Mouse (Mus musculus): ENCODE results near the gene Rhbdl3. TPM values are rescaled to one million over a fixed set of nuclear protein-coding genes. Genes with fewer than 3 reads are reported as not detected.

The Rhbdl3 gene
- polyA plus RNA-seq, 1 experiment from 2014 or later, result 3.1 TPM

DNA sequence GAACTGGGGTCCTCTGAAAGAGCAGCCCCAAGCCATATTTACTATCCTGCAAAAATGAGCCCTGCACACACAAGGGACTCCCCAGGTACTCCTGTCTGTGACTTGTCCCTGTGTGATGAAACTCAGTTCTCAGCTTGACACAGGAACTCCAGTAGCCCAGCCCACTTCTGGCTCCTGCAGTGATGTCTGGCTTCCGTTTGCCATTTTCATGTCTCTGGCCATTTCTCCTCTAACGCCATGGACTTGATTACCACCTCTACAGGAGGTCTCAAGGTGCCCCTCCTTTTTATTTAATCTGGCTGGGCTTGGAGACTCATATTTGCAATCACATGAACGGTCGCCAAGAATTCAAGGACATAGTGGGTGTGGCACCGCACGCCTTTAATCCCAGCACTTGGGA, 23.9 kb downstream of the Rhbdl3 start:
- no peak overlapping the region for H3K4me3 ChIP-seq (ENCODE audit: low read length)
- no peak overlapping the region for H3K9ac ChIP-seq (ENCODE audit: low read length)
- H3K9me3 ChIP-seq (replicated peaks; ENCODE audit: control insufficient read depth, low read length), result no peaks in the 10 kb centered on the region
- no peaks in the 10 kb centered on the region for H3K27me3 ChIP-seq (ENCODE audit: control insufficient read depth, insufficient read depth, low read length)
- no peak overlapping the region for H3K4me2 ChIP-seq (ENCODE audit: low read depth, low read length)
- 77% methylated on average over 6 of the region's 6 CpGs for WGBS
- H3K36me3 ChIP-seq (ENCODE audit: control insufficient read depth, insufficient read depth), result no peaks in the 10 kb centered on the region
- H3K27ac ChIP-seq (ENCODE audit: low read length), result no peak overlapping the region
- ATAC-seq (replicated peaks; ENCODE audit: extremely low read depth, insufficient read depth, low FRiP score), result no peak
- no peaks in the 10 kb centered on the region for H3K4me1 ChIP-seq (ENCODE audit: control insufficient read depth, insufficient read depth, low read length)

DNA sequence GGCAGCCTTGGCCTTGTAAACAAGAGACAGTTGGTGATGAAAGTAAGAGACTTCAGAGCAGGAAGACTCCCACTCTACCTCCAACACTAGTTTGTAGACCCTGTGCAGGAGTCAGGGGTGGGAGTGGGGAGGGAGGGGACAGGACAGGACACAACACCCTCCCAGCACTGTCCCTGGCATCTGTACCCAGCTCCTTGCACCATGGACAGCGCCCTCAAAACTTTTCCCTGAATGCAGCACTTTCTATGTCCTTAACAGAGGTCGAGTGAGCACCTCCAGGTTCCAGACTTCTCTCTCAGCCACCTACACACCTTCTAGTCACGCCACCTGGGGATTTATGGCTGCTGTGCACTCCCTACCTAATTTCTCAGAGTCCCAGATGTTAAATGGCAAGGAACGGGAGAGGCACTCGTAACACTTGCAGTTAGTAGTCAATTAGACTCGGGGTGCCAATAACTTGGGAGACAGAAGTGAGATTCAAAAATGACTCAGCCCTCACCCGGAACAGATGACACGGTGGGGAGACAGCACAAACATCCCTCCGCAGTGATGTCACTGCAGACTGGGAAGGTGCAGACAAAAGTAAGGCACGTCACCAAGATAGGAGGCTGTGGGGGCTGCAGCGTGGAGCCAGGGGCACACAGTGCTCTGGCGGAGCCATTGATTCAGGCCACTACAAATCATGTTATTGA, 32.1 kb downstream of the Rhbdl3 start:
- H3K4me1 ChIP-seq (ENCODE audit: control insufficient read depth, insufficient read depth, low read length), result peaks cover 4% of the 10 kb centered on the region; the same call in 1 of the 2 replicates
- no peak for ATAC-seq (replicated peaks; ENCODE audit: extremely low read depth, insufficient read depth, low FRiP score)
- H3K9ac ChIP-seq (ENCODE audit: low read length), result no peak overlapping the region
- no peak overlapping the region for H3K4me3 ChIP-seq (ENCODE audit: low read length)
- WGBS, result 57% methylated on average over 12 of the region's 12 CpGs
- H3K27me3 ChIP-seq (ENCODE audit: control insufficient read depth, insufficient read depth, low read length), result no peaks in the 10 kb centered on the region
- H3K27ac ChIP-seq (ENCODE audit: low read length), result no peak overlapping the region
- no peaks in the 10 kb centered on the region for H3K36me3 ChIP-seq (ENCODE audit: control insufficient read depth, insufficient read depth)
- no peak overlapping the region for H3K4me2 ChIP-seq (ENCODE audit: low read depth, low read length)
- H3K9me3 ChIP-seq (replicated peaks; ENCODE audit: control insufficient read depth, low read length), result no peaks in the 10 kb centered on the region

DNA sequence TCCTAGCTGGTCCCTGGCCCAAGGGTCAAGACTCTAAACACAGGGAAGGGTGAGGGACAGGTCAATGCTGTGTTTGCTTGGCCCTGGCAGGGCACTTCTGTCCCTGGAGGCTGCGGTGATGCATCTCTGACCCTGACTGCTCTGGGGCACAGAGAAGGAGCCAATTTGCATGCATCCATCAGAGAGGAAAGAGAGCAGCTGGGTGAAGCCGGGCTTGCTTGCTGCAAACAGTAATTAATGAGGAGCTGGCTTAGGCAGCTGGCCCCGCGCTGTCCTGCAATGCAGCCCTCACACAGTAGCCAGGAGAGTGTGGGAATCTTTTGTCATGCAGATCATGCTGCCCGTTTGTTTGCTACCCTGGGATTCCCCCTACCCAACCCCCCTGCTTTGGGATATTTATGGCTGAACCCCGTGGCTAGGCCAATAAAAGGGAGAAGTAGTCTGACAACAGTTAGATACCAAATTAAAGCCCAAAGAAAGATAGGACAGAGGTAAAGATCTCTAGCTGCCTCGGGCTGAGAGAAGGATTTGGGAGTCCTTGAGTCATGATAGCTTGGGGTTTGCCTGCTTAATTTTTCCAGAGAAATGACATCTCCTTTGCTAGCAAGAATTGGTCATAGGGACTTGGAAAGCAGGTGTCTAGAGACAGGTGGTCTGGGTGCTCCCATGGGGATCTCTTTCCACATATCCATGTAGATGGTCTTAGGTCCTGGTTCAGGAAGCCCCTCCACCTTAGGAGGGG, 35.1 kb downstream of the Rhbdl3 start:
- H3K27ac ChIP-seq (ENCODE audit: low read length), result no peak overlapping the region
- H3K36me3 ChIP-seq (ENCODE audit: control insufficient read depth, insufficient read depth), result no peaks in the 10 kb centered on the region
- peaks cover 4% of the 10 kb centered on the region; the same call in 1 of the 2 replicates for H3K4me1 ChIP-seq (ENCODE audit: control insufficient read depth, insufficient read depth, low read length)
- H3K4me2 ChIP-seq (ENCODE audit: low read depth, low read length), result no peak overlapping the region
- no peak overlapping the region for H3K4me3 ChIP-seq (ENCODE audit: low read length)
- no peaks in the 10 kb centered on the region for H3K9me3 ChIP-seq (replicated peaks; ENCODE audit: control insufficient read depth, low read length)
- ATAC-seq (replicated peaks; ENCODE audit: extremely low read depth, insufficient read depth, low FRiP score), result no peak
- 8% methylated on average over 7 of the region's 7 CpGs for WGBS
- no peaks in the 10 kb centered on the region for H3K27me3 ChIP-seq (ENCODE audit: control insufficient read depth, insufficient read depth, low read length)
- no peak overlapping the region for H3K9ac ChIP-seq (ENCODE audit: low read length)

DNA sequence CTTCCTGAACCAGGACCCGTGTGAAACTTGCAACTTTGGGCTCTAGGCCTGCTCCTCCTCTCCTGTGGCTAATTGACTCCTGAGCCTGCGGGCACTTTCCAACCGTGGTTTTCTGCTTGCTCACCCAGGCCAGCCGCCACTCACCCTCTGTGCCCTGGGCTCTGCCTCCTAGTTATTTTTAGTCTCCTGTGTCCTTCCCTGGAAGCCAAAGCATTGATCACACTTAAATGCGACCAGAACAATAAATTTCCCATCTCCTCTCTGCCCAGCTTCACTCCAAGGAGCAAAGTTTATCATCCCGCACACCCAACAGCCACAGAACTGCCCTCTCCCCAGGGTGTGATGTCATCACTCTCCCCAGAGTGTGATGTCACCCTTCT, 35.6 kb downstream of the Rhbdl3 start:
- 9% methylated on average over 6 of the region's 6 CpGs for WGBS
- H3K36me3 ChIP-seq (ENCODE audit: control insufficient read depth, insufficient read depth), result no peaks in the 10 kb centered on the region
- H3K9me3 ChIP-seq (replicated peaks; ENCODE audit: control insufficient read depth, low read length), result no peaks in the 10 kb centered on the region
- H3K27me3 ChIP-seq (ENCODE audit: control insufficient read depth, insufficient read depth, low read length), result no peaks in the 10 kb centered on the region
- no peak overlapping the region for H3K9ac ChIP-seq (ENCODE audit: low read length)
- no peak for ATAC-seq (replicated peaks; ENCODE audit: extremely low read depth, insufficient read depth, low FRiP score)
- H3K27ac ChIP-seq (ENCODE audit: low read length), result no peak overlapping the region
- peak overlapping the region; percentile 38 for H3K4me2 ChIP-seq (ENCODE audit: low read depth, low read length)
- H3K4me1 ChIP-seq (ENCODE audit: control insufficient read depth, insufficient read depth, low read length), result peaks cover 4% of the 10 kb centered on the region; the same call in 1 of the 2 replicates
- no peak overlapping the region for H3K4me3 ChIP-seq (ENCODE audit: low read length)

DNA sequence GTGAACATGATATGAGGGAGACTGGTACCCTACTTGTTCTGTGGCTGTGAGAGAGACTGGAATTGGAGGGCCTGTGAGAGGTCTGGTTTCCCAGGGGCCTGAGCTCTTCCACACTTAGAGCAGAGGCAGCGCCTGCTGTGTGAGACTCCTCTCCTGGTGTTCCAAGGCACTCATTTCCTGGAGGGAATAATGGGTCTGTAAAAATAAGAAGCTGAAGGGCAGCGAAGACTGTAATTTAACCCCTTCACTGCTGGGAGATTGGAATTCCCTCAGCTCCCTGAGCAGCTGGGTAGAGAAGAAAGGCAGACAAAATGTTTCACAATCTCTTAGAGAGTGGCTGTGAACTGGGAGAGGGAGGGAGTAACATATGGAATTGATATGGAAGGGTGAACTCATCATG, 41.8 kb downstream of the Rhbdl3 start:
- 9% methylated on average over 2 of the region's 2 CpGs for WGBS
- Histone ChIP-seq H3K4me3 (ENCODE audit: low read length) (no peak overlapping the region), H3K27ac (ENCODE audit: low read length) (no peak overlapping the region), H3K4me1 (ENCODE audit: control insufficient read depth, insufficient read depth, low read length) (no peaks in the 10 kb centered on the region), H3K4me2 (ENCODE audit: low read depth, low read length) (no peak overlapping the region), H3K9ac (ENCODE audit: low read length) (no peak overlapping the region), H3K9me3 (replicated peaks; ENCODE audit: control insufficient read depth, low read length) (no peaks in the 10 kb centered on the region), H3K36me3 (ENCODE audit: control insufficient read depth, insufficient read depth) (no peaks in the 10 kb centered on the region), H3K27me3 (ENCODE audit: control insufficient read depth, insufficient read depth, low read length) (no peaks in the 10 kb centered on the region)
- no peak for ATAC-seq (replicated peaks; ENCODE audit: extremely low read depth, insufficient read depth, low FRiP score)

DNA sequence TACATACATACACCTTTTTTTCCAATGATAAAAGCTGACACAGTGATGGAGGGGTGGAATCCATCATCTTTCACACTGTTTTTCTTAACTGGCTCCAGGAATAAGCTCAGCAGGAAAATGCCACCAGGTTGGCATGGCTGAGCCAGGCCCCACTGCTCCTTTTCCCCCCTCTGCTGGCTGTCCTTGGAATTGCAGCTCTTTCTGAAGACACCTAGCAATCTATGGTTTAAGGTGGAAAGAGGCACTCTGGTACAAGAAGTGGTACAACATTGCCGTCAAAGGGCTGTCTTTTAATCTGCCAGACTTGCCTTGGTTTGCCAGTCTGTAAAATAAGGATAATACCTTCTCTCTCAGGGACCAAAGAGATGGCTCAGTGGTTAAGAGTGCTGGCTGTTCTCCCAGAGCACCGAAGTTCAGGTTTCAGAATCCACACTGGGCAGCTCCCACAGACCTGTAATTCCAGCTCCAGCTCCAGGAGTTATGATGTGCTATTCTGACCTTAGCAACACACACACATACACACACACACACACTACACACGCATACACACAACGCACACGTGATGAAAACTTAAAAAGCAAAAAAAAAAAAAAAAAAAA, 51.2 kb downstream of the Rhbdl3 start:
- H3K27me3 ChIP-seq (ENCODE audit: control insufficient read depth, insufficient read depth, low read length), result no peaks in the 10 kb centered on the region
- no peak overlapping the region for H3K4me2 ChIP-seq (ENCODE audit: low read depth, low read length)
- no peak overlapping the region for H3K9ac ChIP-seq (ENCODE audit: low read length)
- ATAC-seq (replicated peaks; ENCODE audit: extremely low read depth, insufficient read depth, low FRiP score), result 0 out of 2 replicates have a peak, but pooled peaks have one; percentile 18
- no peaks in the 10 kb centered on the region for H3K4me1 ChIP-seq (ENCODE audit: control insufficient read depth, insufficient read depth, low read length)
- no peak overlapping the region for H3K27ac ChIP-seq (ENCODE audit: low read length)
- WGBS, result 68% methylated on average over 5 of the region's 5 CpGs
- H3K36me3 ChIP-seq (ENCODE audit: control insufficient read depth, insufficient read depth), result no peaks in the 10 kb centered on the region
- no peaks in the 10 kb centered on the region for H3K9me3 ChIP-seq (replicated peaks; ENCODE audit: control insufficient read depth, low read length)
- H3K4me3 ChIP-seq (ENCODE audit: low read length), result no peak overlapping the region

DNA sequence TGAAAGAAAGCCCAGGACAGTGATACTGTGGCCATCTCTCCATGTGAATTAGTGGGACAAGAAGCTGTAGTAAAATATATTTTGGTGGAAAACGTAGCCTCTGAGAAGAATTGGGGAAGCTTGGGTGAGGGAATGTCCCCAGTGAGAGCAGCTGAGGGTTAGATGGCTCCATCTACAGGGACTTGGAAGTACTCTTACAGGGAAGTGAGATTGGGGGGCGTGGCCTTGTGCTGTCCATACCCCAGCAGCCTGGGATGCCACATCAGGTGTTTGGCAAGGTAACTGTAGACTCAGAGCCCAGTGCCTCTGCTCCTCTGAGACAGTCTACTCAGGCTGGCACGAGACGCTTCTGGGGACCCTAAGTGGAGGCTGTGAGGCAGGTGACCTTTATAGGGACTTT, 54.1 kb downstream of the Rhbdl3 start:
- no peaks in the 10 kb centered on the region for H3K27me3 ChIP-seq (ENCODE audit: control insufficient read depth, insufficient read depth, low read length)
- H3K36me3 ChIP-seq (ENCODE audit: control insufficient read depth, insufficient read depth), result peaks cover 5% of the 10 kb centered on the region

DNA sequence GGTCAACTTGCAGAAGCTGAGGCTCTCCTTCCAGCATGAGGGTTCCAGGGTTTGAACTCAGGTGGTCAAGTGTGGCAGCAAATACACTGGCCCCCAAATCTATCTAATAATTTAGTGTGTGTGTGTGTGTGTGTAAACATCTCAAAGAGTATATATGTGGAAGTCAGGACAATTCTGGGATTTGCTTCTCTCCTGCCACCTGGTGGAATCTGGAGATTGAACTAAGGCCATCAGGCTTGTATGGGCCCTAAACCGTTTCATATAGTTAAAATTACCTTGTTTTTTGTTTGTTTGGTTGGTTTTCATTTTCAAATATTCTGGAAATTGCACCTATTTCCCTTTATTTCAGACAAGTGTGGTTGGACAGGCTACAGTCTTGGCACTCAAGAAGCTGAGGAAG, 68.2 kb downstream of the Rhbdl3 start:
- Histone ChIP-seq H3K4me1 (ENCODE audit: control insufficient read depth, insufficient read depth, low read length) (no peaks in the 10 kb centered on the region), H3K27ac (ENCODE audit: low read length) (no peak overlapping the region), H3K4me3 (ENCODE audit: low read length) (no peak overlapping the region), H3K4me2 (ENCODE audit: low read depth, low read length) (no peak overlapping the region), H3K27me3 (ENCODE audit: control insufficient read depth, insufficient read depth, low read length) (no peaks in the 10 kb centered on the region), H3K36me3 (ENCODE audit: control insufficient read depth, insufficient read depth) (peaks cover 25% of the 10 kb centered on the region), H3K9me3 (replicated peaks; ENCODE audit: control insufficient read depth, low read length) (no peaks in the 10 kb centered on the region), H3K9ac (ENCODE audit: low read length) (no peak overlapping the region)
- no peak for ATAC-seq (replicated peaks; ENCODE audit: extremely low read depth, insufficient read depth, low FRiP score)
- 78% methylated on average over 1 of the region's 1 CpGs for WGBS

More for the DNA sequence above, 54.1 kb downstream of the Rhbdl3 start:
- Histone ChIP-seq H3K9me3 (replicated peaks; ENCODE audit: control insufficient read depth, low read length) (no peaks in the 10 kb centered on the region), H3K4me2 (ENCODE audit: low read depth, low read length) (no peak overlapping the region), H3K9ac (ENCODE audit: low read length) (no peak overlapping the region), H3K4me1 (ENCODE audit: control insufficient read depth, insufficient read depth, low read length) (no peaks in the 10 kb centered on the region), H3K27ac (ENCODE audit: low read length) (no peak overlapping the region), H3K4me3 (ENCODE audit: low read length) (no peak overlapping the region)
- no peak for ATAC-seq (replicated peaks; ENCODE audit: extremely low read depth, insufficient read depth, low FRiP score)
- 33% methylated on average over 4 of the region's 4 CpGs for WGBS

DNA sequence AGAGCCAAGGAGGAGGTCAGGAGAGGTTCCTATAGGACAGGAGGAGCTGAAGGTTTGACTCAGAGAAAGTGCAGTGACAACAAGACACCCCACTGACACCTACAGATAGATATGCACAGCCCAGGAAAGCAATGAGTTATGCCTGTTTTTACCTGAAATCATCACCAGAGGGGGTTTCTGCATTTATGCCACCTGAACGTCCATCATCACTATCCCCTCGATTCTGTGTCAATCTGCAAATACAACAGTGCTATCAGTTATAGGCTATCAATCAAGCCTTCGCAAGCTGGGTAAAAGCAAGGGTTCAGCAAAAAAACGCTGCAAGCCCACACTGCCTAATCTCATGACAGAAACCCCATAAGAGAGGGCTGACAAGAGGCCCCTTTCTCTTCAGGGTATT, 75.9 kb downstream of the Rhbdl3 start:
- no peak for ATAC-seq (replicated peaks; ENCODE audit: extremely low read depth, insufficient read depth, low FRiP score)
- Histone ChIP-seq H3K9ac (ENCODE audit: low read length) (no peak overlapping the region), H3K4me2 (ENCODE audit: low read depth, low read length) (no peak overlapping the region), H3K36me3 (ENCODE audit: control insufficient read depth, insufficient read depth) (peaks cover 12% of the 10 kb centered on the region), H3K4me1 (ENCODE audit: control insufficient read depth, insufficient read depth, low read length) (peaks cover 9% of the 10 kb centered on the region), H3K27ac (ENCODE audit: low read length) (no peak overlapping the region), H3K9me3 (replicated peaks; ENCODE audit: control insufficient read depth, low read length) (no peaks in the 10 kb centered on the region), H3K4me3 (ENCODE audit: low read length) (no peak overlapping the region), H3K27me3 (ENCODE audit: control insufficient read depth, insufficient read depth, low read length) (no peaks in the 10 kb centered on the region)
- 60% methylated on average over 4 of the region's 4 CpGs for WGBS
